Mouse (Mus musculus) stomach, embryonic 14.5 days (tissue): ENCODE measurements at regions not wholly inside any gene's neighbourhood (a gene's known extent, or its start where the extent isn't known, plus 50 kb on each side); places are given as distances from the start of the nearest gene placed in this dataset.

ENCODE experiments used
- ATAC-seq: fragments of 200-750 bp; cut with Nextera tagmentation; 2 replicates; pipeline ENCODE4 v1.8.0; 2017; ENCODE audit warnings: low read depth, moderate TSS enrichment; ENCODE audit not compliant: insufficient number of reproducible peaks, insufficient read depth, low FRiP score
- H3K27ac ChIP-seq: fragments of 300-500 bp; sonication (generic); 2 replicates; pipeline ENCODE4 v1.5.1; 2014; ENCODE audit warnings: mild to moderate bottlenecking, low read length, moderate library complexity, mixed read lengths
- H3K27me3 ChIP-seq: fragments of 300-500 bp; sonication (generic); 2 replicates; pipeline ENCODE4 v1.6.1; 2014; ENCODE audit warnings: low read length, control low read depth, mixed read lengths; ENCODE audit not compliant: control insufficient read depth, insufficient read depth
- H3K36me3 ChIP-seq: fragments of 300-500 bp; sonication (generic); 2 replicates; pipeline ENCODE4 v1.6.1; 2014; ENCODE audit warnings: mild to moderate bottlenecking, control low read depth, low read length, moderate library complexity, mixed read lengths; ENCODE audit not compliant: control insufficient read depth, insufficient read depth
- H3K4me1 ChIP-seq: fragments of 300-500 bp; sonication (generic); 2 replicates; pipeline ENCODE4 v1.6.1; 2014; ENCODE audit warnings: low read length, control low read depth, mixed read lengths; ENCODE audit not compliant: control insufficient read depth, insufficient read depth
- H3K4me2 ChIP-seq: fragments of 300-500 bp; sonication (generic); replicated peaks from 2 replicates; pipeline ENCODE4 v1.6.1; 2014; ENCODE audit warnings: low read depth, low read length, control low read depth
- H3K4me3 ChIP-seq: fragments of 300-500 bp; sonication (generic); 2 replicates; pipeline ENCODE4 v1.5.1; 2014; ENCODE audit warnings: low read depth, low read length, control low read depth
- H3K9ac ChIP-seq: fragments of 300-500 bp; sonication (generic); replicated peaks from 2 replicates; pipeline ENCODE4 v1.6.1; 2014; ENCODE audit warnings: low read depth, mild to moderate bottlenecking, control low read depth, low read length, moderate library complexity, mixed read lengths
- H3K9me3 ChIP-seq: fragments of 300-500 bp; sonication (generic); 2 replicates; pipeline ENCODE4 v1.6.1; 2016; ENCODE audit warnings: low read depth, low read length, control low read depth; ENCODE audit not compliant: control insufficient read depth
- WGBS: fragments of 180-500 bp; shearing (Covaris S2); extraction: QIAGEN DNeasy Blood & Tissue Kit; methylation state at CpG from one replicate; pipeline ENCODE4 v1.1.7; 2014; 5-methylcytosine and 5-hydroxymethylcytosine counted together

DNA sequence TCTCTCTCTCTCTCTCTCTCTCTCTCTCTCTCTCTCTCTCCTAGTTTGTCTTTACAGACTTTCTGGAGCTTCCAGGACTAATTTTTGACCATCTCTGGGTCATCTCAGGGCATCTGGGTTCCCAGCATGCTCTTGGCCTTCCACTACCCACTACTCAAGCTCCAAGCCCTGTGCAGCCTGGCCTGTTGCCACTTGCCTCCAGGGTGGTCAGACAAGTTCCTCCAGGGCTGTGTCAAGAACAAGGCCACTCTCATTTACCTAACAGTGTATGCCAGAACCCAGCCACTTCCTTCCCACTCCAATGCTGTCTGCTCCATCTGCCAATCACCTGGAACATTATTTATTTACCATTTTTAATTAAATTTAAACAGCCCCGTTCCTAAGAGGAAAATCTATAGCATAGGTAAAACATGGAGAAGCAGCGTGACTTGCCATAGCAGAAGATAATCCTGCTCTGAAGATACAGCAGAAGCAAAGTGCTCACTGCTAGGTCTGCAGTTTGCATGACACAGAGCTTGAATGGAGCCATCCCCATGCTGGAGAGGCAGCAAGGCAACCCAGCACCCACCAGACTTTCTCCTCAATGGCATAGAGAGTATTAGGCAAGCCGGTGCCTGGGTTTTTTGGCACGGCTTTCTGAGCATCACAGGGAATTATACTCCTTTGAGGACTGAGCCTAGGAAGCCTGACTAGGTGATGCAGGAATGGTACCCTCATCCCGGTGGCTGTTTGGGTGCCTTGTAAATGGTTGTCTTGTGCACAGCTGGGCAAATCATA, 54.0 kb downstream of the Foxi1 start:
- Histone ChIP-seq H3K27ac (no peak overlapping the region), H3K27me3 (no peaks in the 10 kb centered on the region), H3K4me2 (no peak overlapping the region), H3K9ac (no peak overlapping the region), H3K36me3 (no peaks in the 10 kb centered on the region), H3K4me1 (no peaks in the 10 kb centered on the region), H3K4me3 (no peak overlapping the region), H3K9me3 (no peaks in the 10 kb centered on the region)
- ATAC-seq = no peak
- 81% methylated on average over 5 of the region's 5 CpGs for WGBS

DNA sequence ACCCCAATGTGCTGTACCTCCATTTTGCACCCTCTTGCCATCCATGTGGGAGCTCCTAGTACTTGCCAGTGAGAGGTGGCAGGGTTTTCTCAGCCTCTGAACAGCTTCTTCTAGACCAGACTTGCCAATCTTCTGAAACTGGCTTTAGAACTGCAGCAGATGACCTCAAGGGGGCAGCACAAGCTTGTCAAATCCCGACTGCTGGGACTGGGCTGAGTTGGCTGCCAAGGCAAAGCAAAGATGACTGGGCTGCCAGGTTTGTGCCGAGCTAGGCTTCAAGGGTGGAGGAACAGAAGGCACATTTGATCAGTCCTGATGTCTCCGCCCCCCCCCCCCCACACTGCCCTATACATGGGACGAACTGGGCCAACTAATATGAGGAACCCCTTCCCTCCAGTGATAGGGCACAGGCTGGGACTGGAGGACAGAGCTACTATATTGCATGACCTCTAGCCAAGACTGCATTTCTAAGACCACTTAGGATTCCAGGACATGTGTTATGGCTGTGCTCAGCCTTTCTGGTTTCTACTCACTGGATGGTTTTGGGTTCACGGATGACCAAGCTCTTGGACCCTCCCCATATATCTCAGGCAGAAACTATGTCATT, 51.1 kb upstream of the 4930469K13Rik start:
- Histone ChIP-seq H3K4me1 (no peaks in the 10 kb centered on the region), H3K27me3 (no peaks in the 10 kb centered on the region), H3K9ac (no peak overlapping the region), H3K27ac (no peak overlapping the region), H3K9me3 (no peaks in the 10 kb centered on the region), H3K4me3 (no peak overlapping the region), H3K4me2 (no peak overlapping the region), H3K36me3 (no peaks in the 10 kb centered on the region)
- WGBS = 36% methylated on average over 5 of the region's 5 CpGs
- peak; percentile 66; the same call in 1 of the 2 replicates for ATAC-seq
